18 mouse cellular contexts compared by ENCODE assay signal in genomic region chr6:33259926-33260325, GRCm38 (mm10).
"Had no signal": no experiment of that assay in that cellular context is flagged by ENCODE, and none has a peak within 500 bp of the region (broad histone marks: within the 10 kb centered on the region; RNA-seq: fewer than 3 reads in every experiment).

No protein-coding gene starts in this region.

- H3K9ac ChIP-seq: intestine, embryonic 15.5 days; kidney, embryonic 15.5 days; limb, embryonic 13.5 days; lung, embryonic 15.5 days; midbrain, embryonic 12.5 days; midbrain, embryonic 15.5 days; neural tube, embryonic 12.5 days; neural tube, embryonic 15.5 days had no signal

- H3K27ac ChIP-seq: intestine, embryonic 15.5 days; kidney, embryonic 15.5 days; limb, embryonic 10.5 days; limb, embryonic 13.5 days; lung, embryonic 15.5 days; midbrain, embryonic 12.5 days; midbrain, embryonic 15.5 days; neural tube, embryonic 12.5 days; neural tube, embryonic 15.5 days had no signal

- DNase-seq: kidney, adult 11 months; kidney, adult 8-10 months; kidney, postnatal 10 days; kidney, postnatal 36 days; lung, adult 18-20 months; lung, postnatal 10 days; lung, postnatal 36 days; thymus, adult 2 months; thymus, postnatal 25 days had no signal

- H3K4me1 ChIP-seq: midbrain, embryonic 15.5 days; neural tube, embryonic 12.5 days had no signal

- H3K27me3 ChIP-seq: intestine, embryonic 15.5 days; kidney, embryonic 15.5 days; limb, embryonic 13.5 days; lung, embryonic 15.5 days; midbrain, embryonic 12.5 days; midbrain, embryonic 15.5 days; neural tube, embryonic 12.5 days; neural tube, embryonic 15.5 days had no signal

- H3K9me3 ChIP-seq: intestine, embryonic 15.5 days; kidney, embryonic 15.5 days; limb, embryonic 10.5 days; limb, embryonic 13.5 days; lung, embryonic 15.5 days; midbrain, embryonic 12.5 days; midbrain, embryonic 15.5 days; neural tube, embryonic 12.5 days; neural tube, embryonic 15.5 days had no signal

- ATAC-seq: intestine, embryonic 15.5 days; midbrain, embryonic 15.5 days had no signal

- H3K4me2 ChIP-seq: intestine, embryonic 15.5 days; kidney, embryonic 15.5 days; limb, embryonic 13.5 days; lung, embryonic 15.5 days; midbrain, embryonic 12.5 days; midbrain, embryonic 15.5 days; neural tube, embryonic 12.5 days; neural tube, embryonic 15.5 days had no signal

- H3K36me3 ChIP-seq: intestine, embryonic 15.5 days; kidney, embryonic 15.5 days; limb, embryonic 13.5 days; lung, embryonic 15.5 days; midbrain, embryonic 12.5 days; midbrain, embryonic 15.5 days; neural tube, embryonic 12.5 days; neural tube, embryonic 15.5 days had no signal

- H3K4me3 ChIP-seq: intestine, embryonic 15.5 days; kidney, embryonic 15.5 days; limb, embryonic 10.5 days; limb, embryonic 13.5 days; lung, embryonic 15.5 days; midbrain, embryonic 12.5 days; midbrain, embryonic 15.5 days; neural tube, embryonic 12.5 days; neural tube, embryonic 15.5 days had no signal
